Mouse (Mus musculus): ENCODE measurements around the gene Rbm15b.
A peak's percentile ranks its signal among the peaks of the same experiment; 100 is the strongest.

Rbm15b gene

DNA sequence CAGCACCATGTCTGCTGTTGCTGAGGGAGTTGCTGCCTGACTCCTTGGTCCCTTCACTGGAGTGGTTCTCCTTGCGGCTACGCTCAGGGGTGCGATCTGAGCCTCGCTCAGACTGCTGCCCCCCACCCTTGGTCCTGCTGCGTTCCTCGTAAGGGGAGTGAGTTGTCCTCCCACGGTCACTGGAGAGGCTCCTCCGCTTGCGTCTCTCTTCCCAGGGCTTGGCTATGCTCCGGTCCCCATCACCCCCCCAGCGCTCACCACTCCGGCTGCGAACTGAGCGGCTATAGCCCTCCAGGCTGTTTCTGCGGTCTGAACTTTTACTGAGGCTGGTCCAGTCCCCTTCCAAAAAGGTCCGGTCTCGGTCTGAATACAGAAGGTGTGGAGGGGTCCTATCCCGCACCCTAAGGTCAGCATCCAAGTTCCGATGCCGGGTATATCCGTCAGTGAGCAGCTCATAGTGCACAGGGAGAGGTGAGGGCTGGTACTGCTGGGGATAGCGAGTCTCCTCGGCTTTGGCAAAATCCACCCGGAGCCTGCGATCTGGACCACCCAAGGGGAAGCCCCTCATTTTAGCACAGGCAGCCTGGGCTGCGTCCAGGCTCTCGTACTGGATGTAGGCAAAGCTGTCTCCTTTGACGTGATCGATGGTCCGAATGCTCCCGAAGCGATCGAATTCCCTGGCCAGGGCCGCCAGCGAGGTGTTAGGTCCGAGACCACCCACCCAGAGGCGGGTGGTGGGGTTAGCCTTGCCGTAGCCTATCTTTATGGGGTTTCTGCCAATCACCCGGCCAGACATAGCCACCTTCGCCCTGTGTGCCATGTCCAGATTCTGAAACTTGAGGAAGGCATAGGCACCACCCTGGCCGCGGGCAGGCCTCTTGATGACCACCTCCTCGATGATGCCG lies 2.0 kb downstream of the Rbm15b start:
- no peak for DNase-seq (ENCODE audit: low spot score)

DNA sequence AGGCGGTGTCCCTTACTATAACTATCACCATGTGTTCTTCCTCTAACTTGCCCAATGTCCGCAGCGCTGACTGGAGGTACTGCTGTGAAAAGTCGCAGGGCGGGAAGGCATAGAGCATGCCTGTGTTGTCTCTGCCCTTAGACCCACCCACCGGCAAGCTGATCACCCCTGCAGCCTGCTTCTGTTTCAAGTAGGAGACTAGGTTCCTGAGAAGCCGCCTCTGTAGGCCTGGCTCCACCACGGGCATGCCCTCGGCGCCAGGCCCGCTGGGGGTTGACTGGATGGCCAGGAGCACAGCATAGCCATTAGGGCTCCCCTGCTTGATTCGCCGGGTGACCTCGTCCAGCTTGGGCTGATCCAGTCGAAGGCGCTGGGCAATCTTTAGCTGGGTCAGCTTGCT lies 2.9 kb downstream of the Rbm15b start:
- no peak for DNase-seq (ENCODE audit: low spot score)

DNA sequence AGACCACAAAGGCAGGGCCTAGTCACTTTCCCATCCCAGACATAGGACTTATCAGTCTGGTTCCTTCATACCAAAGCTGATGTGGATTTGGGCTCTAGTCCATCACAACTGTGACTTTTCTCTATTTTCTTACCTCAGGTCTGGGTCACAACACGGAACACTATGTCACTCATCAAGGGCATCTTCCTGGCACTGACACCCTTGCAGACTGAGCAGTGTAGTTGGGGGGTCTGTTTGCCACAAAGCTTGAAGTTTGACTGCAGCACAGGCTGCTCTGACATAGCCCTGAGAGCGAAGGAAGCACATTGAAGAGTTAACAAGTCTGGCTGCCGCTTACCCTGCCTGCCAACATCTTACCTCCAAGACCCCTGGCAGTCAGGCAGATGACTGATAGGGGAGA lies 4.1 kb downstream of the Rbm15b start:
- no peak for DNase-seq (ENCODE audit: low spot score)

DNA sequence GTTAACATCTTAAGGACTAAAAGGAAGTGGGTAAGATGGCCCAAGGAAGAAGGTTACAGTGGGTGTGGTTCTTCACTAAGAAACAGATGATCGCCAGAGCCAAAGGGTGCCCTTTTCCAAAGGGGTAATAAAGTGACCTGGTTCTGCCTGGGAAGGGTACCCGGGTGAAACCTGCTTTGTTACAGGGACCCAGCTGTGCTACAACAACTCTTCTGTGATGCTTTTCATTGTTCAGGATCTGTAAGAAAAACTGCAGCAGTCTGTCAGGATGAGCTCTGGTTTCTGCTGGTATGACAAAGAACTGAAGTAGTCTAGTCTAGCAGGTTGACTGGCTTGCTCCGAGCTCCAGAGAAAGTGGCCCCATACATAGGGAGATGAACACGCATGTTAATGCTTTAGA lies 5.1 kb downstream of the Rbm15b start:
- DNase-seq (ENCODE audit: low spot score) = no peak

DNA sequence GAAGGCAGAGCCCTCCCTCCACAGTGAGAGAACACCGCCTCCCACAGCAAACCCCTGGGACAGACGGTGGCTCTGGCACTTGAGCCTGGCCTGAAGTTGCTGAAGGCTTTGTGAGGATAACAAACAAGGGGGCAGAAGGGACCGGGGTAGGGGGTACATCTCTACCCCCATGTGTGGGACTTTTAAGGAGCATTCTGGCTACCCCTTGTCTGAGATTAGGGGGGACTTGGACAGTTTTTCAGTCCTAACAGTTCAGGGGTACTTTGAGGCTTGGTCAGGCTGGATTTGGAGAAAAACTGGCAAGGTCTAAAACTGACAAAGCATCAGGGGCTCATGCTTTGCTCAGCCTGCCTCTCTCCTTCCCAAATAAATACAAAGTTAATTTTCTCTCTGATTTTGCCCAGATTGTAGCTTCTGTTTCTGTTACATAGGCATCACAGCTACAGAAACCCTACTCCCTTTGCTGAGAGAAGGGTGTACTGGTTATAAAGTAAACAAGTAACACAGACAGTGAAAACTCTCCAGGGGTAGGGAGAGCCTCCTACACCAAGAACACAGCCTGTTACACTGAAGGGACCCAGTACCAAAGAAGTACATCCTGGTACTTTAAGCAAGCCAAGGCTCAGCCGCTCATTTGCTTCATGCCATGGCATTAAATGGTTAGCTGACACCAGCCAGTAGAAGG lies 6.0 kb downstream of the Rbm15b start:
- peak; percentile 33 for DNase-seq (ENCODE audit: low spot score)

DNA sequence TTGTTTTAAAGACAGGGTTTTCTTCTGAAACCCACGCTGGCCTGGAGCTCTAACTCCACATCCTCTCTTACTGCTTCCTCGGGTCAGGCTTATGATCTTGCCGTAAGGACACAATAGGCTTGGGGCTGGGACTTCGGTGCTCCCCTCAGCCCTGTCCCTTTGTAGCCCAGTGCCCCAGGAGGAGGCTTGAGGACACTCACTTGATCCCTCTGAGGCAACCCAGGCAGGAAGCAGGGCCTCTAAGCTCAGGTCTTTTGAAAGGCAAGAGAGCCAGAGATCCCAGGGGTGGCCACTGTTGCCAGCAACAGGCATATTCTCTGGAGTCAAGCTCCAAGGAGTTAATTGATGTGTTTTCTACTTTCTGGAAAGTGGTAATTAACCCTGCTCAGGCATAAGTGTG lies 7.8 kb downstream of the Rbm15b start:
- peak; percentile 7 for DNase-seq (ENCODE audit: low spot score)

DNA sequence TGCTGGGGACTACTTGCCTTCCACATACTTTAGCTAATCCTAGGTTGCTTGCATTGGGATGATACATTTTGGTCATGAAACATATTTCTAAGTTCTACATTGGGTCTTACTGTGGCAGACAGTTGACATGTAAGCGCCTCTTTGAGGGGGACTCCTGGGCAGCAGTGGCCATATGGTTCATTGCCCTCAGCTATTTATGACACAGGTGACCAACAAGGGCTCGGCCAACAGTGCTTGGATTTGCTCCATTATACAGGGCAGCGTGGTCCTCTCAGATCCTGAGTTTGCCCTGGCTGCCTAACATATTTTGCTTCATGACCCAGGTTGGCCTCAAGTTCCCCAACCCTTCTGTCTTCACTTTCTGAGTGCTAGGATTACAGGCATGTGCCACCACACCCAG lies 10.6 kb downstream of the Rbm15b start:
- DNase-seq (ENCODE audit: low spot score) = no peak

DNA sequence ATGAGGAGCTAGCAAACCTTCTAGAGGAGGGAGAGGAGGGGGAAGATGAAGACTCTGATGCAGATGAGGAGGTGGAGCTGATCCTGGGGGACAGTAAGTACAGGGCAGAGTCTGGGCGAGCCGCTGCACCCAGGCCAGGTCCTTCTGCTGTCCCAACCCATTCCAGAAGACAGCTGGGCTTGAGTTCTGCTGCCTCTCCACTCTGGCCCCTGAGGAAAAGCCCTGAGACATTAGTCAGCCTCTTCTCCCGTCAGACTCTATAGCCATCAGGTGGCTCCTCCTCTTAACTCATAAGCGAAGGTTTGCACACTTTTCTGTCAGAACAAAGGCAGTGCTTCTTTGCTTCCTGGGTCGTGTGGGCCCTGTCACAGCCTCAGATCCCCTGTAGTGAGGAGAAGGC lies 13.0 kb downstream of the Rbm15b start:
- DNase-seq (ENCODE audit: low spot score) = no peak

DNA sequence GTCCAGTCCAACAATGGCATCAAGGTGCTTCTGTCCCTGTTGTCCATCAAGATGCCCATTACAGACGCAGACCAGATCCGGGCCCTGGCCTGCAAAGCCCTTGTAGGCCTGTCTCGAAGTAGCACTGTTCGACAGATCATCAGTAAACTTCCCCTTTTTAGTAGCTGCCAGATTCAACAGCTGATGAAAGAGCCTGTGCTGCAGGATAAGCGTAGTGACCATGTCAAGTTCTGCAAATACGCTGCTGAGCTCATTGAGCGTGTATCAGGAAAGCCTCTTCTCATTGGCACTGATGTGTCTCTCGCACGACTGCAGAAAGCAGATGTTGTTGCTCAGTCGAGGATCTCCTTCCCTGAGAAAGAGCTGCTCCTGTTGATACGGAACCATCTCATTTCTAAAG lies 29.2 kb downstream of the Rbm15b start:
- no peak for DNase-seq (ENCODE audit: low spot score)

DNA sequence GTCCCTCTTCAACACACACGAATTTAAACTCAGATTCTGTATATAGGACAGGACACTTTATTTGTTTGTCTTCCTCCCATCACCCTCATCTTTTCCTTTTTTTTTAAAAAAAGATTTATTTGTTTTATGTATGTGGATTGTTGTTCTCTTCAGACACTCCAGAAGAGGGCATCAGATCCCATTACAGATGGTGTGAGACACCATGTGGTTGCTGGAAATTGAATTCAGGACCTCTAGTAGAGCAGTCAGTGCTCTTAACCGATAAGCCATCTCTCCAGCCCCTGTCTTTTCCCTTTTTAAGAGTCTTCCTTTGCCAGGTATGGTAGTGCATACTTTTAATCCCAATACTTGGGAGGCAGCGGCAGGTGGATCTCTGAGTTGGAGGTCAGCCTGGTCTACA lies 30.6 kb downstream of the Rbm15b start:
- no peak for DNase-seq (ENCODE audit: low spot score)

DNA sequence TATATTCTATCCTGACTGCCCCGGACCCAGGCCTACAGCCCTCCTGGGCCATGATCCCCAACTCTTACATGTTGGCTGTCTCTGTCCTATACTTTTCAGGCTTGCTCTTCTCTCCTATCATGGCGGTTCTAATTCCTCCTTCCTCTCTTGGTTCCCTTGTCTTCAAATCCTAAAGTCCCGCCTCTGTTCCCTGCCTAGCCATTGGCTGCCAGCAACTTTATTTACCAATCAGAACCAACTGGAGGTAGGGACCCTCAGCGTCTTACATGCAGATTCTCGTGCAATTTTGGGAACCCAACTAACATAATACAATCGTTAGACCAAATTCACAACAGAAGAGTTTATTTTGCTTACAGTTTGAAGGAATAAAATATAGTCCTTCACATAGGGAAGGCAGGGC lies 44.4 kb downstream of the Rbm15b start:
- no peak for DNase-seq (ENCODE audit: low spot score)

DNA sequence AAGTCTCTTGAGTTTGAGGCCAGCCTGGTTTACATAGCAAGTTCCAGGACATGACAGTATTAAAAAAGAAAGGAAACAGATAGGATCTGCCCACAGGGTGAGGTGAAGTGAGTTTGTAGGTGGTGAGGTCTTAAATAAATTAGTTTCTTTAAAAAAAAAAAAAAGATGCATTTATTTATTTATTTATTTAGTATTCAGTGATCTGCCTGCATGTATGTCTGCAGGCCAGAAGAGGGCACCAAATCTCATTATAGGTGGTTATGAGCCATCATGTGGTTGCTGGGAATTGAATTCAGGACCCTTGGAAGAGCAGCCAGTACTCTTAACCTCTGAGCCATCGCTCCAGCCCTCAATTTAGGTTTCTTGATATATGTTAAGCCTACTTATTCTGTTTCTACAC lies 46.7 kb downstream of the Rbm15b start:
- no peak for DNase-seq (ENCODE audit: low spot score)

All from adipocyte (in vitro differentiated cells).